Mouse (Mus musculus): Measurements from ENCODE around the gene Sh3bp1. TPM values are rescaled to one million over a fixed set of nuclear protein-coding genes. Genes with fewer than 3 reads are reported as not detected.

Gene Sh3bp1
- polyA plus RNA-seq, 1 experiment, result not detected

GRCm38 (mm10) chr15:78903243-78903642, 3.7 kb downstream of the Sh3bp1 start:
- Histone ChIP-seq H3K27ac (ENCODE audit: insufficient read depth, low read depth, low read length) (no peak overlapping the region), H3K4me1 (ENCODE audit: control insufficient read depth, insufficient read depth, low read length) (peaks cover 26% of the 10 kb centered on the region), H3K4me3 (ENCODE audit: insufficient read depth, low read depth, low read length) (no peak overlapping the region)
- WGBS, result 3% methylated on average over 2 of the region's 2 CpGs
- TF ChIP-seq CTCF (IDR thresholded peaks at IDR 0.05; ENCODE audit: insufficient read depth, low read depth, low read length) (peak; percentile 40; the same call in 1 of the 2 replicates), POLR2A (IDR thresholded peaks at IDR 0.05; ENCODE audit: insufficient read depth, low read depth, low read length) (no peak)

GRCm38 (mm10) chr15:78908399-78908798, 8.8 kb downstream of the Sh3bp1 start:
- Histone ChIP-seq H3K4me3 (ENCODE audit: insufficient read depth, low read depth, low read length) (no peak overlapping the region), H3K4me1 (ENCODE audit: control insufficient read depth, insufficient read depth, low read length) (peaks cover 4% of the 10 kb centered on the region), H3K27ac (ENCODE audit: insufficient read depth, low read depth, low read length) (no peak overlapping the region)
- no peak for TF ChIP-seq POLR2A (IDR thresholded peaks at IDR 0.05; ENCODE audit: insufficient read depth, low read depth, low read length)
- TF ChIP-seq CTCF (IDR thresholded peaks at IDR 0.05; ENCODE audit: insufficient read depth, low read depth, low read length), result no peak
- WGBS, result 86% methylated on average over 7 of the region's 7 CpGs

- H3K4me1 ChIP-seq (ENCODE audit: control insufficient read depth, insufficient read depth, low read length), result peaks cover 3% of the 10 kb centered on the region
- H3K27ac ChIP-seq (ENCODE audit: insufficient read depth, low read depth, low read length), result no peak overlapping the region
- H3K4me3 ChIP-seq (ENCODE audit: insufficient read depth, low read depth, low read length), result no peak overlapping the region
- no peak for TF ChIP-seq CTCF (IDR thresholded peaks at IDR 0.05; ENCODE audit: insufficient read depth, low read depth, low read length)
- no peak for TF ChIP-seq POLR2A (IDR thresholded peaks at IDR 0.05; ENCODE audit: insufficient read depth, low read depth, low read length)
- WGBS, result 87% methylated on average over 8 of the region's 8 CpGs
Measured at GRCm38 (mm10) chr15:78908982-78909381, 9.4 kb downstream of the Sh3bp1 start.

GRCm38 (mm10) chr15:78912040-78912439, 12.5 kb downstream of the Sh3bp1 start:
- Histone ChIP-seq H3K4me1 (ENCODE audit: control insufficient read depth, insufficient read depth, low read length) (peaks cover 18% of the 10 kb centered on the region), H3K27ac (ENCODE audit: insufficient read depth, low read depth, low read length) (no peak overlapping the region), H3K4me3 (ENCODE audit: insufficient read depth, low read depth, low read length) (no peak overlapping the region)
- 39% methylated on average over 9 of the region's 9 CpGs for WGBS
- TF ChIP-seq POLR2A (IDR thresholded peaks at IDR 0.05; ENCODE audit: insufficient read depth, low read depth, low read length), result no peak
- no peak for TF ChIP-seq CTCF (IDR thresholded peaks at IDR 0.05; ENCODE audit: insufficient read depth, low read depth, low read length)

GRCm38 (mm10) chr15:78913632-78914090, 14.1 kb downstream of the Sh3bp1 start, which contains the start of gene Pdxp:
TSS of gene Pdxp (plus strand) at chr15:78913919.
- Histone ChIP-seq H3K4me1 (ENCODE audit: control insufficient read depth, insufficient read depth, low read length) (peaks cover 29% of the 10 kb centered on the region), H3K27ac (ENCODE audit: insufficient read depth, low read depth, low read length) (peak within 1 kb of the TSS; percentile 78), H3K4me3 (ENCODE audit: insufficient read depth, low read depth, low read length) (peak within 1 kb of the TSS; percentile 69)
- WGBS, result under 1% methylated on average over 51 of the region's 51 CpGs
- TF ChIP-seq CTCF (IDR thresholded peaks at IDR 0.05; ENCODE audit: insufficient read depth, low read depth, low read length) (no peak), POLR2A (IDR thresholded peaks at IDR 0.05; ENCODE audit: insufficient read depth, low read depth, low read length) (peak; percentile 99)

GRCm38 (mm10) chr15:78914091-78914822, 14.7 kb downstream of the Sh3bp1 start:
- under 1% methylated on average over 86 of the region's 87 CpGs for WGBS
- peak overlapping the region; percentile 69 for H3K4me3 ChIP-seq (ENCODE audit: insufficient read depth, low read depth, low read length)
- H3K27ac ChIP-seq (ENCODE audit: insufficient read depth, low read depth, low read length), result peak overlapping the region; percentile 60
- TF ChIP-seq CTCF (IDR thresholded peaks at IDR 0.05; ENCODE audit: insufficient read depth, low read depth, low read length), result no peak
- TF ChIP-seq POLR2A (IDR thresholded peaks at IDR 0.05; ENCODE audit: insufficient read depth, low read depth, low read length), result no peak
- peaks cover 32% of the 10 kb centered on the region for H3K4me1 ChIP-seq (ENCODE audit: control insufficient read depth, insufficient read depth, low read length)

- peak overlapping the region; percentile 60 for H3K27ac ChIP-seq (ENCODE audit: insufficient read depth, low read depth, low read length)
- 40% methylated on average over 8 of the region's 8 CpGs for WGBS
- peaks cover 35% of the 10 kb centered on the region for H3K4me1 ChIP-seq (ENCODE audit: control insufficient read depth, insufficient read depth, low read length)
- TF ChIP-seq POLR2A (IDR thresholded peaks at IDR 0.05; ENCODE audit: insufficient read depth, low read depth, low read length), result no peak
- peak overlapping the region; percentile 69 for H3K4me3 ChIP-seq (ENCODE audit: insufficient read depth, low read depth, low read length)
Measured at GRCm38 (mm10) chr15:78914823-78915659, 15.5 kb downstream of the Sh3bp1 start.

- Histone ChIP-seq H3K4me3 (ENCODE audit: insufficient read depth, low read depth, low read length) (peak overlapping the region; percentile 69), H3K27ac (ENCODE audit: insufficient read depth, low read depth, low read length) (peak overlapping the region; percentile 30; the same call in 1 of the 2 replicates), H3K4me1 (ENCODE audit: control insufficient read depth, insufficient read depth, low read length) (peaks cover 38% of the 10 kb centered on the region)
- WGBS, result 4% methylated on average over 8 of the region's 8 CpGs
- TF ChIP-seq CTCF (IDR thresholded peaks at IDR 0.05; ENCODE audit: insufficient read depth, low read depth, low read length) (peak; percentile 48), POLR2A (IDR thresholded peaks at IDR 0.05; ENCODE audit: insufficient read depth, low read depth, low read length) (no peak)
Measured at GRCm38 (mm10) chr15:78915660-78916017, 16.1 kb downstream of the Sh3bp1 start.

Measured in olfactory bulb, adult 2 months (tissue).